Mouse (Mus musculus) CH12.LX (cell line): ENCODE results near the gene Kcnj5. TPM values are rescaled to one million over a fixed set of nuclear protein-coding genes. Genes with fewer than 3 reads are reported as not detected.

Experiments
- DNase-seq: peaks from one replicate; pipeline ENCODE4 v3.0.0-alpha.2; 2013; ENCODE audit errors: extremely low read depth
- H3K27ac ChIP-seq: 2 replicates; pipeline ENCODE4 v1.5.1; 2012; ENCODE audit warnings: low read depth, mild to moderate bottlenecking, control low read depth, moderate library complexity; ENCODE audit not compliant: insufficient read depth
- H3K27me3 ChIP-seq: replicated peaks from 2 replicates; pipeline ENCODE3; 2012; ENCODE audit warnings: inconsistent platforms
- H3K36me3 ChIP-seq, 2 experiments: replicated peaks in 1 of 2; 2 replicates each; pipeline versions ENCODE3 to v1.6.1; 2012; ENCODE audit warnings: inconsistent platforms in 1 of 2, low read length in 1 of 2, mild to moderate bottlenecking in 1 of 2, mixed read lengths in 1 of 2, moderate library complexity in 1 of 2; ENCODE audit not compliant: control insufficient read depth in 1 of 2, insufficient read depth in 1 of 2
- H3K4me1 ChIP-seq, 2 experiments: 2 replicates each; pipeline ENCODE4 v1.6.1; 2012; ENCODE audit warnings: inconsistent platforms in 1 of 2, moderate library complexity in 1 of 2; ENCODE audit not compliant: insufficient read depth in 2 of 2, control insufficient read depth in 1 of 2
- H3K4me2 ChIP-seq: 2 replicates; pipeline ENCODE4 v1.6.1; 2012; ENCODE audit warnings: low read depth, mild to moderate bottlenecking, control low read depth; ENCODE audit not compliant: poor library complexity, insufficient read depth, severe bottlenecking
- H3K4me3 ChIP-seq, 3 experiments: fragments of 150-350 bp in 1 of 3; sonication (generic) in 1 of 3; replicated peaks in 1 of 3; 2 replicates each; pipeline versions ENCODE3 to v1.5.1; 2011 to 2012; ENCODE audit warnings: low read depth in 2 of 3, low read length in 2 of 3, mild to moderate bottlenecking in 2 of 3, moderate library complexity in 2 of 3, control low read depth in 1 of 3, improper control_type of control experiment in 1 of 3, inconsistent platforms in 1 of 3, mixed read lengths in 1 of 3; ENCODE audit not compliant: poor library complexity in 1 of 3
- H3K79me2 ChIP-seq: replicated peaks from 2 replicates; pipeline ENCODE4 v1.6.1; 2012; ENCODE audit warnings: mild to moderate bottlenecking, moderate library complexity; ENCODE audit not compliant: control insufficient read depth, poor library complexity, insufficient read depth, severe bottlenecking; ENCODE audit errors: extremely low read depth
- H3K9ac ChIP-seq: 2 replicates; pipeline ENCODE4 v1.6.1; 2012; ENCODE audit warnings: low read depth, mild to moderate bottlenecking, control low read depth, moderate library complexity; ENCODE audit not compliant: insufficient read depth
- H3K9me3 ChIP-seq: replicated peaks from 2 replicates; pipeline ENCODE3; 2012; ENCODE audit warnings: low read length, inconsistent platforms, mixed read lengths
- BHLHE40 ChIP-seq: IDR thresholded peaks from 2 replicates; pipeline ENCODE4 v1.6.1; 2011; ENCODE audit warnings: mild to moderate bottlenecking, low read depth, low read length, improper control_type of control experiment
- IRF4 ChIP-seq: IDR thresholded peaks from 2 replicates; pipeline ENCODE4 v1.6.1; 2014; ENCODE audit warnings: low read depth, mild to moderate bottlenecking, inconsistent platforms, low read length, improper control_type of control experiment
- MAZ ChIP-seq: IDR thresholded peaks from 2 replicates; pipeline ENCODE4 v1.6.1; 2012; ENCODE audit warnings: low read depth, mild to moderate bottlenecking, inconsistent platforms, low read length, improper control_type of control experiment, moderate library complexity
- MYC ChIP-seq: IDR thresholded peaks from 2 replicates; pipeline ENCODE4 v1.6.1; 2011; ENCODE audit warnings: low read depth, mild to moderate bottlenecking, improper control_type of control experiment, low read length
- NELFE ChIP-seq: IDR thresholded peaks from 2 replicates; pipeline ENCODE4 v1.6.1; 2011; ENCODE audit warnings: low read depth, low read length, improper control_type of control experiment
- NRF1 ChIP-seq: IDR thresholded peaks from 2 replicates; pipeline ENCODE4 v1.6.1; 2014; ENCODE audit warnings: low read depth, mild to moderate bottlenecking, inconsistent platforms, low read length, improper control_type of control experiment, moderate library complexity
- PAX5 ChIP-seq: IDR thresholded peaks from 2 replicates; pipeline ENCODE4 v1.6.1; 2012; ENCODE audit warnings: low read length, inconsistent platforms, mixed read lengths
- POLR2A ChIP-seq: IDR thresholded peaks from 2 replicates; pipeline ENCODE4 v1.6.1; 2011; ENCODE audit warnings: low read depth, mild to moderate bottlenecking, improper control_type of control experiment, low read length
- TCF12 ChIP-seq: IDR thresholded peaks from 2 replicates; pipeline ENCODE4 v1.6.1; 2014; ENCODE audit warnings: low read depth, mild to moderate bottlenecking, inconsistent platforms, low read length, improper control_type of control experiment
- USF1 ChIP-seq: IDR thresholded peaks from 2 replicates; pipeline ENCODE4 v1.6.1; 2014; ENCODE audit warnings: low read depth, mild to moderate bottlenecking, inconsistent platforms, low read length, improper control_type of control experiment
- ZKSCAN1 ChIP-seq: IDR thresholded peaks from 2 replicates; pipeline ENCODE4 v1.6.1; 2012; ENCODE audit warnings: low read depth, inconsistent platforms, low read length, improper control_type of control experiment, borderline replicate concordance
- ZMIZ1 ChIP-seq: IDR thresholded peaks from 2 replicates; pipeline ENCODE4 v1.6.1; 2012; ENCODE audit warnings: low read depth, mild to moderate bottlenecking, inconsistent platforms, low read length, improper control_type of control experiment
- ZNF384 ChIP-seq: IDR thresholded peaks from 2 replicates; pipeline ENCODE4 v1.6.1; 2012; ENCODE audit warnings: low read depth, low read length, improper control_type of control experiment, inconsistent platforms
- dilution Hi-C: fragments of 300-500 bp; cut with MboI; formaldehyde crosslinking; loops from 2 replicates; pipeline ENCODE4 v1.14.3; 2020; ENCODE audit warnings: low sequenced_read_pairs; ENCODE audit not compliant: extremely low pct_unique_long_range_greater_than_20kb, extremely low pct_ligation_motif_present
- in situ Hi-C: fragments of 300-500 bp; cut with MboI; formaldehyde crosslinking; loops from 3 replicates; pipeline ENCODE4 v1.14.3; 2019; ENCODE audit warnings: low sequenced_read_pairs, low pct_ligation_motif_present, low pct_unique_long_range_greater_than_20kb, mixed read lengths
- polyA plus RNA-seq: library from polyadenylated mRNA; unstranded; fragments of >175 nt; gene quantifications from 2 replicates; pipeline ENCODE4 v1.2.1, GENCODE M21; 2012; ENCODE audit warnings: low read depth; ENCODE audit not compliant: insufficient read length
- total RNA-seq, 2 experiments: library from RNA; depleted of rRNA; stranded (reverse); fragments of 300-350 nt in 1 of 2; fragments of >200 nt in 1 of 2; gene quantifications; 2 replicates each; pipeline ENCODE4 v1.2.3; 2012 to 2014

Kcnj5 gene
- total and polyA plus RNA-seq, 3 experiments: not detected

DNA sequence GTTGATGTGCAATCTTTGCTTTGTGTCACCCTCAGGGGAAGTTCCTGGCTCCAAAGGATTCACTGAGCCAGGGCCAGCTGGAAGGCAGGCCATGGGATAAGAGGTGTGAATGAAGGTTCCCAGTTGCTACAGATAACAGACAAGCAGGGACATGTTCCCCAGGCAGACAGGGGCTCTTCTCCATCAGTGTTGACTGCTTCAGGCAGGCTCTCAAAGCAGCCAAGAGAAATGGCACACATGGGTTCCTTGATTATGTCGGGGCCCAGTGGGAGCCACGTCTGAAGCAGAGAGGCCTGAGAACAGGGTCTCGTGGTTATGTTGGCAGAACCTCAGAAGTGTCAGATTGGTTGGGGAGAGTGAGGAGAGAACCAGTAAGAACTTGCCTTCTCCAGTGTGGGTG lies 30.1 kb downstream of the Kcnj5 start:
- DNase-seq: no peak
- no peak overlapping the region for H3K9ac ChIP-seq
- TF ChIP-seq MAZ (no peak), MYC (no peak), IRF4 (no peak), NRF1 (no peak), BHLHE40 (no peak), NELFE (no peak), USF1 (no peak), PAX5 (no peak), TCF12 (no peak), POLR2A (no peak), ZNF384 (no peak)
- no peak overlapping the region for H3K27ac ChIP-seq
- dilution Hi-C loops (no loop called here), in situ Hi-C loops (no loop called here)
- peaks cover 17 to 41% of the 10 kb centered on the region in 2 experiments for H3K4me1 ChIP-seq
- no peaks in the 10 kb centered on the region for H3K9me3 ChIP-seq
- no peak overlapping the region for H3K4me2 ChIP-seq
- no peak overlapping the region for H3K4me3 ChIP-seq
- H3K27me3 ChIP-seq: no peaks in the 10 kb centered on the region
- H3K79me2 ChIP-seq: no peaks in the 10 kb centered on the region
- no peaks in the 10 kb centered on the region for H3K36me3 ChIP-seq

- DNase-seq: peak; percentile 63
- Histone ChIP-seq H3K27me3 (no peaks in the 10 kb centered on the region), H3K36me3 (no peaks in the 10 kb centered on the region), H3K79me2 (no peaks in the 10 kb centered on the region), H3K4me2 (peak overlapping the region; percentile 41; the same call in 1 of the 2 replicates), H3K9ac (no peak overlapping the region), H3K27ac (no peak overlapping the region), H3K4me3 (no peak overlapping the region), H3K4me1 (peaks cover 17 to 38% of the 10 kb centered on the region in 2 experiments), H3K9me3 (no peaks in the 10 kb centered on the region)
- in situ Hi-C loops: no loop called here
- TF ChIP-seq ZMIZ1 (no peak), BHLHE40 (peak; percentile 6; the same call in 1 of the 2 replicates), ZKSCAN1 (peak; percentile 87), ZNF384 (peak; percentile 70)
- dilution Hi-C loops: no loop called here
These were observed 31.9 kb downstream of the Kcnj5 start for GRCm38 (mm10) chr9:32312208-32312607.

- Histone ChIP-seq H3K27me3 (no peaks in the 10 kb centered on the region), H3K4me1 (peaks cover 17 to 38% of the 10 kb centered on the region in 2 experiments), H3K4me3 (no peak overlapping the region), H3K36me3 (no peaks in the 10 kb centered on the region), H3K4me2 (peak overlapping the region; percentile 41), H3K9me3 (no peaks in the 10 kb centered on the region), H3K27ac (no peak overlapping the region), H3K9ac (no peak overlapping the region), H3K79me2 (no peaks in the 10 kb centered on the region)
- in situ Hi-C loops: no loop called here
- dilution Hi-C loops: no loop called here
- TF ChIP-seq NRF1 (no peak), BHLHE40 (peak; percentile 39; the same call in 1 of the 2 replicates)
- DNase-seq: no peak
These were observed 32.4 kb downstream of the Kcnj5 start for GRCm38 (mm10) chr9:32311786-32312185.
